Mouse (Mus musculus): Measurements from ENCODE around the gene Kcnd3.
A peak's percentile ranks its signal among the peaks of the same experiment; 100 is the strongest.

The Kcnd3 gene

GRCm38 (mm10) chr3:105655031-105655585 lies 203.0 kb downstream of the Kcnd3 start:
- no peak for DNase-seq (ENCODE audit: low read depth)

GRCm38 (mm10) chr3:105660530-105660929 lies 208.4 kb downstream of the Kcnd3 start:
- DNase-seq (ENCODE audit: low read depth): no peak

GRCm38 (mm10) chr3:105663043-105663442 lies 210.9 kb downstream of the Kcnd3 start:
- no peak for DNase-seq (ENCODE audit: low read depth)

- DNase-seq (ENCODE audit: low read depth): no peak
These were observed 213.1 kb downstream of the Kcnd3 start for GRCm38 (mm10) chr3:105665105-105665765.

GRCm38 (mm10) chr3:105666996-105667523 lies 214.9 kb downstream of the Kcnd3 start:
- DNase-seq (ENCODE audit: low read depth): no peak

GRCm38 (mm10) chr3:105668161-105668560 lies 216.0 kb downstream of the Kcnd3 start:
- DNase-seq (ENCODE audit: low read depth): no peak

GRCm38 (mm10) chr3:105669776-105670175 lies 217.6 kb downstream of the Kcnd3 start:
- no peak for DNase-seq (ENCODE audit: low read depth)

- DNase-seq (ENCODE audit: low read depth): no peak
These were observed 218.7 kb downstream of the Kcnd3 start for GRCm38 (mm10) chr3:105670801-105671200.

- peak; percentile 65 for DNase-seq (ENCODE audit: low read depth)
These were observed 222.6 kb downstream of the Kcnd3 start for GRCm38 (mm10) chr3:105674595-105675218.

- no peak for DNase-seq (ENCODE audit: low read depth)
These were observed 223.8 kb downstream of the Kcnd3 start for GRCm38 (mm10) chr3:105675932-105676331.

- no peak for DNase-seq (ENCODE audit: low read depth)
These were observed 228.2 kb downstream of the Kcnd3 start for GRCm38 (mm10) chr3:105680346-105680745.

- no peak for DNase-seq (ENCODE audit: low read depth)
These were observed 234.5 kb downstream of the Kcnd3 start for GRCm38 (mm10) chr3:105686394-105687323.

GRCm38 (mm10) chr3:105687324-105688060 lies 235.4 kb downstream of the Kcnd3 start, which contains the start of gene Ddx20:
TSS of gene Ddx20 (minus strand) at chr3:105687574.
- DNase-seq (ENCODE audit: low read depth): peak; percentile 94

GRCm38 (mm10) chr3:105688536-105688935 lies 236.4 kb downstream of the Kcnd3 start:
- DNase-seq (ENCODE audit: low read depth): no peak

GRCm38 (mm10) chr3:105693327-105694080 lies 241.4 kb downstream of the Kcnd3 start:
- DNase-seq (ENCODE audit: low read depth): no peak

- no peak for DNase-seq (ENCODE audit: low read depth)
These were observed 243.6 kb downstream of the Kcnd3 start for GRCm38 (mm10) chr3:105695476-105696386.

- DNase-seq (ENCODE audit: low read depth): no peak
These were observed 244.4 kb downstream of the Kcnd3 start for GRCm38 (mm10) chr3:105696387-105697147.

- DNase-seq (ENCODE audit: low read depth): no peak
These were observed 245.0 kb downstream of the Kcnd3 start for GRCm38 (mm10) chr3:105697148-105697441.

GRCm38 (mm10) chr3:105698311-105698710 lies 246.2 kb downstream of the Kcnd3 start:
- no peak for DNase-seq (ENCODE audit: low read depth)

Measured in fibroblast of lung, adult 2 months (primary cell).